Mouse (Mus musculus): ENCODE data around the gene Gm10837.

The Gm10837 gene

GRCm38 (mm10) chr14:122535986-122536385, 45.6 kb downstream of the Gm10837 start:
- no peak for DNase-seq

Data from heart, adult 11 months (tissue).